Mouse (Mus musculus): ENCODE results near the gene Myo1a.

DNA sequence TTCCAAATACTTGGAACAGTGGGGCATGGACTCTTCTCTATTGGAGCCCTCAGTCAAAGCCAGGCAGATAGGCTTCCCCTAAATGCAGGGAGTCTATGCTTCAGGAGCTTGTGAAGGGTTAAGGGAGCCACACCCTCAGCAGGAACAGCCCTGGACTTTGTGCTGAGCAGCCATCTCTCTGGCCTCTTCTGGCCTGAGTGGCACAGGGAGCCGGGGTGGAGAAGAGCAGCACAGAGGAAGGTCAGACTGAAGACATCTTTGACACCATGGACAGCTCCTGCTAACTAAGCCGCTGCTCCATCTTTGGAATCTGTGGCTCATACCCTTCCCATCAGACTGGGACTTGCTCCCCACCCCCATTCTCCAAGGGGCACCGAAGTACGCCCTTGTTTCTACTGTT is 1.7 kb upstream of the Myo1a start:
- no peak for TF ChIP-seq POLR2A (IDR thresholded peaks at IDR 0.05; ENCODE audit: borderline replicate concordance, extremely low read depth, insufficient read depth, insufficient read length, poor library complexity, severe bottlenecking)
- TF ChIP-seq CTCF (IDR thresholded peaks at IDR 0.05; ENCODE audit: borderline replicate concordance, extremely low read depth, insufficient read depth, insufficient read length), result no peak

All from brain, embryonic 14.5 days (tissue).